Mouse (Mus musculus): ENCODE results near the gene Stxbp6.

Stxbp6 gene

GRCm38 (mm10) chr12:44908028-44908702, 166.3 kb downstream of the Stxbp6 start:
- DNase-seq: no peak

- no peak for DNase-seq
Observed at GRCm38 (mm10) chr12:44906001-44906400, 168.5 kb downstream of the Stxbp6 start.

- no peak for DNase-seq
Observed at GRCm38 (mm10) chr12:44903205-44903732, 171.2 kb downstream of the Stxbp6 start.

GRCm38 (mm10) chr12:44899173-44899870, 175.2 kb downstream of the Stxbp6 start:
- DNase-seq: no peak

- no peak for DNase-seq
Observed at GRCm38 (mm10) chr12:44896460-44896859, 178.0 kb downstream of the Stxbp6 start.

- no peak for DNase-seq
Observed at GRCm38 (mm10) chr12:44889677-44890393, 184.7 kb downstream of the Stxbp6 start.

- DNase-seq: no peak
Observed at GRCm38 (mm10) chr12:44886826-44887225, 187.7 kb downstream of the Stxbp6 start.

- no peak for DNase-seq
Observed at GRCm38 (mm10) chr12:44872697-44873096, 201.8 kb downstream of the Stxbp6 start.

GRCm38 (mm10) chr12:44865442-44865841, 209.1 kb downstream of the Stxbp6 start:
- DNase-seq: no peak

GRCm38 (mm10) chr12:44859454-44859853, 215.1 kb downstream of the Stxbp6 start:
- DNase-seq: no peak

- peak; percentile 4 to 6 for DNase-seq
Observed at GRCm38 (mm10) chr12:44858110-44858885, 216.2 kb downstream of the Stxbp6 start.

GRCm38 (mm10) chr12:44852024-44852423, 222.5 kb downstream of the Stxbp6 start:
- no peak for DNase-seq

GRCm38 (mm10) chr12:44850516-44850915, 224.0 kb downstream of the Stxbp6 start:
- no peak for DNase-seq

GRCm38 (mm10) chr12:44848483-44849221, 225.9 kb downstream of the Stxbp6 start:
- peak; percentile 7 to 16 for DNase-seq

- no peak for DNase-seq
Observed at GRCm38 (mm10) chr12:44840585-44840984, 233.9 kb downstream of the Stxbp6 start.

GRCm38 (mm10) chr12:44839594-44840373, 234.7 kb downstream of the Stxbp6 start:
- no peak for DNase-seq

GRCm38 (mm10) chr12:44835879-44836467, 238.5 kb downstream of the Stxbp6 start:
- no peak for DNase-seq

GRCm38 (mm10) chr12:44811895-44812294, 262.6 kb downstream of the Stxbp6 start:
- no peak for DNase-seq

- no peak for DNase-seq
Observed at GRCm38 (mm10) chr12:44804213-44804612, 270.3 kb downstream of the Stxbp6 start.
